Mouse (Mus musculus) megakaryocyte-erythroid progenitor cell, adult 5 weeks (primary cell): ENCODE measurements around the gene Naaladl2. TPM values are rescaled to one million over a fixed set of nuclear protein-coding genes. Genes with fewer than 3 reads are reported as not detected.

Source experiments
- polyA plus RNA-seq: library from polyadenylated mRNA; stranded (reverse); fragments of >175 nt; gene quantifications from 2 replicates; pipeline ENCODE4 v1.2.3, GENCODE M21; 2012

The Naaladl2 gene
- polyA plus RNA-seq = not detected in 2 replicates

GRCm38 (mm10) chr3:25143555-25144311 is at the start of gene Naaladl2:
Naaladl2 (minus strand) TSS chr3:25144261.

